Mouse (Mus musculus): ENCODE data around the gene Megf11. TPM values are rescaled to one million over a fixed set of nuclear protein-coding genes. Genes with fewer than 3 reads are reported as not detected.

Gene Megf11
- polyA plus RNA-seq, 1 experiment from 2014 or later, result 0.65 TPM

DNA sequence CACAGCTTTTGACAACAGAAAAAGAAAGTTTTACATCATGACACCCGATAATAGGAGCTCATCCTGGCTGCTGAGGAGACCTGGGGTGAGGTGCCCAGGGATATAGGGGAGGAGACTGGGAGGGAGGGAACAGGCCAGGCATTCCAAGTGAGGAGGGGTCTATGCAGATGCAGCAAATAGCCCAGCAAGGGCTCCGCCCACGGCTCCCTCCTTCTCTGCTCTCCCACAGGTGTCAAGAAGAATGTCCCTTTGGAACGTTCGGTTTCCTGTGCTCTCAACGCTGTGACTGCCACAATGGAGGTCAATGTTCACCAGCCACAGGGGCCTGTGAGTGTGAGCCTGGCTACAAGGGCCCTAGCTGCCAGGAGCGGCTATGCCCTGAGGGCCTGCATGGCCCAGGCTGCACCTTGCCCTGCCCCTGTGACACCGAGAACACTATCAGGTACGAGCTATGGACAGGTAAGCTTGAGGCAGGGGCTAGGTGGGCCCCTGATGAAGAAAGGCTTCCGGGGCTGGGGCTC, 267.5 kb downstream of the Megf11 start:
- Histone ChIP-seq H3K9me3 (replicated peaks; ENCODE audit: control insufficient read depth, low read length) (no peaks in the 10 kb centered on the region), H3K9ac (replicated peaks; ENCODE audit: low read length) (no peak overlapping the region), H3K4me2 (ENCODE audit: low read depth, low read length) (no peak overlapping the region), H3K4me1 (ENCODE audit: control insufficient read depth, insufficient read depth, low read length) (no peaks in the 10 kb centered on the region), H3K27ac (replicated peaks; ENCODE audit: low read depth, low read length) (no peak overlapping the region), H3K27me3 (ENCODE audit: control insufficient read depth, insufficient read depth, low read length) (no peaks in the 10 kb centered on the region), H3K36me3 (replicated peaks; ENCODE audit: control insufficient read depth, insufficient read depth, low read depth, low read length) (no peaks in the 10 kb centered on the region), H3K4me3 (ENCODE audit: low read depth, low read length) (no peak overlapping the region)
- ATAC-seq (replicated peaks; ENCODE audit: insufficient number of reproducible peaks, low FRiP score, low TSS enrichment, low read depth), result no peak
- WGBS, result 61% methylated on average over 10 of the region's 10 CpGs
- DNase-seq (ENCODE audit: low spot score), result no peak

DNA sequence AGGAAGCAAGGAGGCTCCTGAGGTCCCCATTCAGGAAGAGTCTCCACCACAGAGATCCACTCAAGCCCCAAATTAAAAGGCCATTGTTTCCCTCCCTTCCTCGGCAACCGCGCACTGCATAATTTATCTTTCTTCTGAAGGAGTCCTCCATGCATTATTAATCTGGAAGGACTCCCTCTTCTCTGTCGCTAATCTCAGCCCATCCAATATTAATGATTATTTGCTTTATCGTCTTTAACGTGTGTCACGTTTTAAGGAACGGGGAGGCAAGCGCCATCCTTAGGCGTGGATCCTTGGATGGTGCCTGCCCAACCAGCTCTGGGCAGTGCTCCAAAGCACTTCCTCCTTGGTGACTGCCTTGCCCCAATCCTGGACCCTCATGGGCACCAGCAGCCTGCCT, 269.3 kb downstream of the Megf11 start:
- Histone ChIP-seq H3K4me2 (ENCODE audit: low read depth, low read length) (no peak overlapping the region), H3K36me3 (replicated peaks; ENCODE audit: control insufficient read depth, insufficient read depth, low read depth, low read length) (no peaks in the 10 kb centered on the region), H3K9ac (replicated peaks; ENCODE audit: low read length) (no peak overlapping the region), H3K4me1 (ENCODE audit: control insufficient read depth, insufficient read depth, low read length) (no peaks in the 10 kb centered on the region), H3K27me3 (ENCODE audit: control insufficient read depth, insufficient read depth, low read length) (no peaks in the 10 kb centered on the region), H3K9me3 (replicated peaks; ENCODE audit: control insufficient read depth, low read length) (no peaks in the 10 kb centered on the region), H3K4me3 (ENCODE audit: low read depth, low read length) (no peak overlapping the region), H3K27ac (replicated peaks; ENCODE audit: low read depth, low read length) (no peak overlapping the region)
- WGBS, result 89% methylated on average over 10 of the region's 10 CpGs
- DNase-seq (ENCODE audit: low spot score), result no peak
- no peak for ATAC-seq (replicated peaks; ENCODE audit: insufficient number of reproducible peaks, low FRiP score, low TSS enrichment, low read depth)

DNA sequence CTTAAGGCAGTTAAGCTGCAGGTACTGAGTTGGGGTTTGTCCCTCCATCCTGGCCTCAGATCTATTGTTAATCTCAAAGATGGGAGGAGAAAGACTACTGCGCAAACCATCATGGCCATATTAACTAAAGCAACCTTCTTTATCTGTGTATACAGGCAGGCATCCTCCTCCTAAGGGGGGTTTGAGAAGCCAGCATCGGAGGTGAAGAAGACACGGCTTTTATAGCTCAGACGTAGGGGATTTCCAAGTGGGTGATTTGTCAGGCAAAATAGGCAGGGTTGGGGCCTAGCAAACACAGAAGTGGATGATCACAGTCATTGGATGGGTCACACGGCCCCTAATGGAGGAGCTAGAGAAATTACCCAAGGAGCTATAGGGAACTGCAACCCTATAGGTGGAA, 271.2 kb downstream of the Megf11 start:
- ATAC-seq (replicated peaks; ENCODE audit: insufficient number of reproducible peaks, low FRiP score, low TSS enrichment, low read depth) (no peak), DNase-seq (ENCODE audit: low spot score) (no peak)
- Histone ChIP-seq H3K9ac (replicated peaks; ENCODE audit: low read length) (no peak overlapping the region), H3K36me3 (replicated peaks; ENCODE audit: control insufficient read depth, insufficient read depth, low read depth, low read length) (no peaks in the 10 kb centered on the region), H3K4me2 (ENCODE audit: low read depth, low read length) (no peak overlapping the region), H3K4me3 (ENCODE audit: low read depth, low read length) (no peak overlapping the region), H3K4me1 (ENCODE audit: control insufficient read depth, insufficient read depth, low read length) (no peaks in the 10 kb centered on the region), H3K27me3 (ENCODE audit: control insufficient read depth, insufficient read depth, low read length) (no peaks in the 10 kb centered on the region), H3K27ac (replicated peaks; ENCODE audit: low read depth, low read length) (no peak overlapping the region), H3K9me3 (replicated peaks; ENCODE audit: control insufficient read depth, low read length) (no peaks in the 10 kb centered on the region)
- WGBS, result 84% methylated on average over 5 of the region's 5 CpGs

DNA sequence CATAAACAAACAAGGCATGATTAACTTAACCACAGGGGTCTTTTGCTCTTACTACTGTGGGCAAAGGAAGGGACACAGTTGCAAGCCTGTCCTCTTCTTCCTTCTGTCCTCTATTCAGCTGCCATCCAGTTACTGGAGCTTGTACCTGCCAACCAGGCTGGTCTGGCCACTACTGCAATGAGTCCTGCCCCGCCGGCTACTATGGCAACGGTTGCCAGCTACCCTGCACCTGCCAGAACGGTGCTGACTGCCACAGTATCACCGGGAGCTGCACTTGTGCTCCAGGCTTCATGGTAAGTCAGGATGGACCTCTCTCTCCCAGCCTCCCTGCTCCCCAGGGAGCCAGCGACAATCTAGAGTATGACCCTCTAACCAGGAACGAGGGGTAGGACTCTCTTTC, 274.8 kb downstream of the Megf11 start:
- Histone ChIP-seq H3K9me3 (replicated peaks; ENCODE audit: control insufficient read depth, low read length) (no peaks in the 10 kb centered on the region), H3K4me1 (ENCODE audit: control insufficient read depth, insufficient read depth, low read length) (no peaks in the 10 kb centered on the region), H3K36me3 (replicated peaks; ENCODE audit: control insufficient read depth, insufficient read depth, low read depth, low read length) (no peaks in the 10 kb centered on the region), H3K27ac (replicated peaks; ENCODE audit: low read depth, low read length) (no peak overlapping the region), H3K4me2 (ENCODE audit: low read depth, low read length) (no peak overlapping the region), H3K4me3 (ENCODE audit: low read depth, low read length) (no peak overlapping the region), H3K9ac (replicated peaks; ENCODE audit: low read length) (no peak overlapping the region), H3K27me3 (ENCODE audit: control insufficient read depth, insufficient read depth, low read length) (no peaks in the 10 kb centered on the region)
- no peak for ATAC-seq (replicated peaks; ENCODE audit: insufficient number of reproducible peaks, low FRiP score, low TSS enrichment, low read depth)
- 78% methylated on average over 7 of the region's 7 CpGs for WGBS
- no peak for DNase-seq (ENCODE audit: low spot score)

DNA sequence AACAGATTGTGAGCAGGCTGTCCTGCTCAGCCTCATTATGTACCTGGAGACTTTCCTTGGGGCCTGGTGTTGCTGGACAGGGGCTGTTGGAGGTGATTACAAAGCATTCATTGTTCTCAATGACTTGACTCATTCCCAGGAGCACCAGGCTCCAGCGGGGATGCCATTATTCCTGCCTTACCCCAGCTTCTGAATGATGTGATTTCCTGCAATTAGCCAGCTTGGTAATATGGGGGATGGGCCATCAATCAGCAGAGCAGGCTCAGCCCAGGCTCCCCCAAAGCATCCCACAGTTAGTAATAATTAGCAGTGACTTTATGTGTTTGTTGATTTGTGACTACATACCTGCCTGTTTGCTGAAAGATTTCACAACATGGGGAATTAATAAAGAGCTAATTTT, 279.2 kb downstream of the Megf11 start:
- Histone ChIP-seq H3K27me3 (ENCODE audit: control insufficient read depth, insufficient read depth, low read length) (no peaks in the 10 kb centered on the region), H3K4me1 (ENCODE audit: control insufficient read depth, insufficient read depth, low read length) (no peaks in the 10 kb centered on the region), H3K27ac (replicated peaks; ENCODE audit: low read depth, low read length) (no peak overlapping the region), H3K9me3 (replicated peaks; ENCODE audit: control insufficient read depth, low read length) (no peaks in the 10 kb centered on the region), H3K9ac (replicated peaks; ENCODE audit: low read length) (no peak overlapping the region), H3K4me2 (ENCODE audit: low read depth, low read length) (no peak overlapping the region), H3K36me3 (replicated peaks; ENCODE audit: control insufficient read depth, insufficient read depth, low read depth, low read length) (no peaks in the 10 kb centered on the region), H3K4me3 (ENCODE audit: low read depth, low read length) (no peak overlapping the region)
- WGBS, result 3% methylated on average over 1 of the region's 1 CpGs
- no peak for ATAC-seq (replicated peaks; ENCODE audit: insufficient number of reproducible peaks, low FRiP score, low TSS enrichment, low read depth)
- DNase-seq (ENCODE audit: low spot score), result peak; percentile 43

DNA sequence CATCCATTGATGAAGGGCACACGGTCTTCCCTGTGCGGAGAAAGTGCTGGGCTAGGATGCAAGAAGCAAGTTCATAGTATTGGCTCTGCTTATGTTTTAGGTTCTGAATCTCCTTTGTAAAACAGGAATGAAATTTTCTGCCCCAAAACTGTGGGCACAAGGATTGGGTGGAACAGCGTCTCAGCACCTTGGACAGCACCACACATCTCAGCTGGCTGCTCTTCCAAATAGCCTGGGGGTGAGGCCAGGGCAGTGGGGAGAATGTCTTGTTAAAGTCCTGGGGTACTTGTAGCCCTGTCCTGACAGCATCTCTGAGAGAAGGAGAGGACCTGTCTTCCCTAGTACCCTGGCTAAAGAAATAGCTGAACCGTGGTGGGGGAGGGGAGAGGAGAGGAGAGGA, 281.1 kb downstream of the Megf11 start:
- 35% methylated on average over 4 of the region's 4 CpGs for WGBS
- H3K27me3 ChIP-seq (ENCODE audit: control insufficient read depth, insufficient read depth, low read length), result no peaks in the 10 kb centered on the region
- H3K4me1 ChIP-seq (ENCODE audit: control insufficient read depth, insufficient read depth, low read length), result no peaks in the 10 kb centered on the region
- peak; percentile 82 for DNase-seq (ENCODE audit: low spot score)
- no peaks in the 10 kb centered on the region for H3K9me3 ChIP-seq (replicated peaks; ENCODE audit: control insufficient read depth, low read length)
- no peaks in the 10 kb centered on the region for H3K36me3 ChIP-seq (replicated peaks; ENCODE audit: control insufficient read depth, insufficient read depth, low read depth, low read length)
- no peak overlapping the region for H3K4me2 ChIP-seq (ENCODE audit: low read depth, low read length)
- ATAC-seq (replicated peaks; ENCODE audit: insufficient number of reproducible peaks, low FRiP score, low TSS enrichment, low read depth), result no peak
- no peak overlapping the region for H3K9ac ChIP-seq (replicated peaks; ENCODE audit: low read length)
- H3K4me3 ChIP-seq (ENCODE audit: low read depth, low read length), result no peak overlapping the region
- no peak overlapping the region for H3K27ac ChIP-seq (replicated peaks; ENCODE audit: low read depth, low read length)

DNA sequence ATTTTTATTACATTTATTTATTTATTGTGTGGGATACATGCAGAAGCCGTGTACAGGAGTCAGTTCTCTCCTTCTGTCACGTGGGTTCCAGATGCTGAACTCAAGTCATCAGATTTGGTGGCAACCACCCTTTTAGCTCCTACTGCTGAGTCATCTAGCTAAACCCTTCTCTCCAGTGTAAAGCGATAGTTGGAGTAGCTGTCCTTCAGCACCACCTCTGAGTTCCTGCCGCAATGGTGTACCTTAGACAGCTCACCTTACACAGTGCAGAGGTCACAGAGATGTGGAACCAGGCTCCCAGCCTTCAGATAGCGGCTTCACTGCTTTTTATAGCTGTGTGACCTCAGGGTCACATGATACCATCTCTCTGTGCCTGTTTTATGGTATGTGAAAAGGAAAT, 282.1 kb downstream of the Megf11 start:
- Histone ChIP-seq H3K9me3 (replicated peaks; ENCODE audit: control insufficient read depth, low read length) (no peaks in the 10 kb centered on the region), H3K4me2 (ENCODE audit: low read depth, low read length) (no peak overlapping the region), H3K9ac (replicated peaks; ENCODE audit: low read length) (no peak overlapping the region), H3K27ac (replicated peaks; ENCODE audit: low read depth, low read length) (no peak overlapping the region), H3K27me3 (ENCODE audit: control insufficient read depth, insufficient read depth, low read length) (no peaks in the 10 kb centered on the region), H3K36me3 (replicated peaks; ENCODE audit: control insufficient read depth, insufficient read depth, low read depth, low read length) (no peaks in the 10 kb centered on the region), H3K4me3 (ENCODE audit: low read depth, low read length) (no peak overlapping the region), H3K4me1 (ENCODE audit: control insufficient read depth, insufficient read depth, low read length) (no peaks in the 10 kb centered on the region)
- WGBS, result 12% methylated on average over 5 of the region's 5 CpGs
- ATAC-seq (replicated peaks; ENCODE audit: insufficient number of reproducible peaks, low FRiP score, low TSS enrichment, low read depth), result no peak
- peak; percentile 85 for DNase-seq (ENCODE audit: low spot score)

DNA sequence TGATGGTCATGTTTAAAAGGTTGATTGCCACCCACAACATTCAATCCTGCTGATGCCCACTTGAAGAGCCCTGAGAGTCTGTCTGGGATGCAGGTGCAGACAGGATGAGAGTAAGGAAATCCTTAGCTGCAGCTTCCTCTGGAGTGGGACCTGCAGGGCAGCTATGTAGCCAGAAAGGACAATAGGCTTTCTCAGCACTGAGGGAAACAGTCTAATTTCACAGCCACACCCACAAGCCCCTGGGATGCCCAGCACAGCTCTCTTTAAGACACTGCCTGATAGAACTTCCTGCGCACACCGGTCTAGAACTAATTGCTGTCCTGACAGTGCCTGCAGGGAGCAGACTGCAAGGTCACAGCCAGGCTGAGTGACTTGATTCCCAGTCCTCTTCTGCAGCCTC, 282.6 kb downstream of the Megf11 start:
- H3K9ac ChIP-seq (replicated peaks; ENCODE audit: low read length), result no peak overlapping the region
- H3K4me2 ChIP-seq (ENCODE audit: low read depth, low read length), result no peak overlapping the region
- no peak overlapping the region for H3K27ac ChIP-seq (replicated peaks; ENCODE audit: low read depth, low read length)
- no peaks in the 10 kb centered on the region for H3K27me3 ChIP-seq (ENCODE audit: control insufficient read depth, insufficient read depth, low read length)
- DNase-seq (ENCODE audit: low spot score) (no peak), ATAC-seq (replicated peaks; ENCODE audit: insufficient number of reproducible peaks, low FRiP score, low TSS enrichment, low read depth) (no peak)
- no peak overlapping the region for H3K4me3 ChIP-seq (ENCODE audit: low read depth, low read length)
- 59% methylated on average over 2 of the region's 2 CpGs for WGBS
- H3K9me3 ChIP-seq (replicated peaks; ENCODE audit: control insufficient read depth, low read length), result no peaks in the 10 kb centered on the region
- H3K36me3 ChIP-seq (replicated peaks; ENCODE audit: control insufficient read depth, insufficient read depth, low read depth, low read length), result no peaks in the 10 kb centered on the region
- H3K4me1 ChIP-seq (ENCODE audit: control insufficient read depth, insufficient read depth, low read length), result no peaks in the 10 kb centered on the region
